Mouse (Mus musculus) spleen, adult 10 weeks (tissue): ENCODE measurements around the gene Gm3164. TPM values are rescaled to one million over a fixed set of nuclear protein-coding genes. Genes with fewer than 3 reads are reported as not detected.

Experiments
- polyA plus RNA-seq: library from polyadenylated mRNA; stranded (reverse); fragments of 350-450 nt; fragmentation: Illumina TruSeq; extraction: RNeasy Lipid Tissue Mini Kit (QIAGEN cat#74804); gene quantifications from one replicate; pipeline ENCODE4 v1.2.3, GENCODE M21; 2015; ENCODE audit warnings: low replicate concordance; ENCODE audit not compliant: insufficient read depth

Gm3164 gene
- polyA plus RNA-seq = 0.14 TPM

DNA sequence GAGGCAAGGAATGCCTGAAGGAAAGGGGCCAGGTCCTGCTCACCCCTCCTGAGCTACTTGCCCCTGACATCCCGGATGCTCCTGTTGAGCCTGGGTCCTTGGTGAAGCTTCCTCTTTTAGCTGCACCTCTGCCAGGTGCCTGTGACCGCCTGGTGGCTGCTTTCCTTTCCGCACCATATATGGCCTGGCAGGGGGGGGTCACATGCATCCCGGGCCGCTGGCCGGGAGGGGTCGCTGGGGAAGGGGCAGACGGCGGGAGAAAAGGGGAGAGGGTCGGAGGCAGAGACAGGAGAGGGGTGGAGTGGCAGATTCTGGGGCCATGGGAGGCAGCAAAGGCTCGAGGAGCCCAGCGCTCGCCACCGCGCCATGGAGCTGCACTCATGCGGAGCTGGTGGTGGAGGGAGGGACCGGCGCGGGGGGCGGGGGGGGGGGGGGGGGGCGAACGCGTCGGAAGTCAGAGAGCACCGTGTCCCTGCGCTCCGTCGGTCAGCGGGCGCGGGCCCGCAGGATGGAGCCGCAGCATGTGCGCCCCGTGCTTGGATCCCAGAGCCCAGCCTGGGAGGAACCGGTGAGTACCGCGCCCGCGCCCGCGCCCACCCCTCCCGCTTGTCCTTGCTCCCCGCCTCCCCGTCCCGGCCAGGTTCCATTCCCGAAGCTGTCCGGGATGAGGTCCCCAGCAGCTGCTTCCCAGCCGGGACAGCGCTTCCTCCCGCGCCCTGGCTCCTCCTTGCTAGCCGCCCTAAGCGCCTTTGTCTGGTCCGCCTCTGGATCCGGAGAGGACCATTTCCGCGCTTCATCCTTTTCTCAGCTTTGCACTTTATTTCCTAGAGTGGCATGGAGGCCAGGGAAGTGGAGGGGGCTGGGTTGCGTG lies at the start of gene Gm3164:
Gene Gm3164 (plus strand): TSS at position 484 of the 871 bp plus-strand sequence.

DNA sequence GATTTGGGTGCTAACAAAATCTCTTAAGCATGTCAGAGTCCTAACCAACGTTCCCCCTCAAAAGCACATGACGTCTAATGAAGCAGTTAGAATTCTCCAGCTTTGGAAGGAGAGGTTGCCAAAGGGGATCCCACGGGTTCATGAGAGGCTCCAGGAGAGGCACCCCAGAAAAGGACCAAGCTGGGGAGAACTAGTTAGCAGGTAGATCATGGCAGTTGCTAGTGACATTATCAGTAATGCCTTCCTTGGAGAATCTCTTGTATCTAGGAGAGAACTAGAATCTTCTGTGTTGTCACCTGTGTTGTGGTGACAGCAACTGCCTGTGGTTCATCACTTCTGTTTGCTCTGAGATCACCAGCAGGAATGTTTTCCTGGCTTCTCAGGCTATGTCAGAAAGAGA lies 18.0 kb upstream of the Gm3164 start, which contains the start of gene Gm3159:
Gene Gm3159 (plus strand): TSS at position 301 of the 400 bp plus-strand sequence.

DNA sequence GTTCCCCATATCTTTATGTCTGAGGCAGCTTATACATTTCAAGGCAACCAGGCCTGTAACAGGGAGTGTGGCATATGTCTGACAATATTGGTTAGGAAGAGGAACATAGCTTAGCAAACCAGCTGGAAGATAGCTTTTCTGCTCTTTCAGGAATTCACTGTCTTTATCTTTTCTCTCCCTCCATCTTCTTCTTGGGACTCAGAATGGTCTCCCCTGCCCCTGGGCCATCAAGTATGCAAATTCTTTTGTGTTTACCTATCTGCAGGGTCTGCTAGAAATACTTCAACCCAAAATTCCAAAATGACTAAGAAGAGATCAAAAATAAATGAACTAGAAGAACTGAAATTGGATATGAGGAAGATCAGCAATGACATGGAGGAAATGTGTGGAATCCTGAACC lies 15.4 kb downstream of the Gm3164 start, which contains the start of gene Gm3173:
Gene Gm3173 (plus strand): TSS at position 301 of the 400 bp plus-strand sequence.

DNA sequence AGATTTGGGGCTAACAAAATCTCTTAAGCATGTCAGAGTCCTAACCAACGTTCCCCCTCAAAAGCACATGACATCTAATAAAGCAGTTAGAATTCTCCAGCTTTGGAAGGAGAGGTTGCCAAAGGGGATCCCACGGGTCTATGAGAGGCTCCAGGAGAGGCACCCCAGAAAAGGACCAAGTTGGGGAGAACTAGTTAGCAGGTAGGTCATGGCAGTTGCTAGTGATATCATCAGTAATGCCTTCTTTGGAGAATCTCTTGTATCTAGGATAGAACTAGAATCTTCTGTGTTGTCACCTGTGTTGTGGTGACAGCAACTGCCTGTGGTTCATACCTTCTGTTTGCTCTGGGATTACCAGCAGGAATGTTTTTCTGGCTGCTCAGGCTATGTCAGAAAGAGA lies 66.2 kb downstream of the Gm3164 start, which contains the start of gene Gm3182:
Gene Gm3182 (plus strand): TSS at position 301 of the 400 bp plus-strand sequence.

Other genes with a start within 250 kb of the Gm3164 start
- not detected for gene Gm2974, start 232.9 kb upstream of the Gm3164 start, polyA plus RNA-seq
- gene Gm3138, start 165.8 kb upstream of the Gm3164 start, polyA plus RNA-seq = not detected
- gene Gm3149, start 98.2 kb upstream of the Gm3164 start, polyA plus RNA-seq = not detected
- gene 2610042L04Rik, start 80.7 kb upstream of the Gm3164 start, polyA plus RNA-seq = not detected
- gene Gm3159, start 17.9 kb upstream of the Gm3164 start, polyA plus RNA-seq = not detected
- gene Gm3173, start 15.5 kb downstream of the Gm3164 start, polyA plus RNA-seq = not detected
- not detected for gene Gm3182, start 66.3 kb downstream of the Gm3164 start, polyA plus RNA-seq
- not detected for gene Gm3047, start 140.0 kb downstream of the Gm3164 start, polyA plus RNA-seq
- gene Gm8159, start 216.9 kb downstream of the Gm3164 start, polyA plus RNA-seq = not detected
- gene Gm3239, start 248.7 kb downstream of the Gm3164 start, polyA plus RNA-seq = not detected